7 mouse cellular contexts compared by ENCODE assay signal in genomic region chr4:134510396-134510795, GRCm38 (mm10). TPM values are rescaled to one million over a fixed set of nuclear protein-coding genes. Genes with fewer than 3 reads are reported as not detected.
DNase-seq lines count a peak whose midpoint lies in the region; ATAC-seq and TF ChIP-seq lines count a peak whose summit lies in the region.

No protein-coding gene starts in this region.

- 76% methylated on average over 4 of the region's 4 CpGs for WGBS in liver, embryonic 11.5 days
- 73% methylated on average over 4 of the region's 4 CpGs for WGBS in forebrain, embryonic 16.5 days
- WGBS in limb, embryonic 14.5 days, result 79% methylated on average over 4 of the region's 4 CpGs
- WGBS in neural tube, embryonic 15.5 days, result 82% methylated on average over 4 of the region's 4 CpGs

- H3K4me3 ChIP-seq in liver, embryonic 11.5 days (ENCODE audit: low read depth, low read length), result no peak overlapping the region
- peak overlapping the region; percentile 44 for H3K4me3 ChIP-seq in forebrain, embryonic 16.5 days (replicated peaks; ENCODE audit: low read length)
- peak overlapping the region; percentile 58; the same call in 1 of the 2 replicates for H3K4me3 ChIP-seq in limb, embryonic 14.5 days (replicated peaks; ENCODE audit: low read length)
- H3K4me3 ChIP-seq in neural tube, embryonic 15.5 days (replicated peaks), result peak overlapping the region; percentile 53; the same call in 1 of the 2 replicates

- DNase-seq in liver, embryonic 11.5 days (ENCODE audit: low spot score), result no peak
- no peak for DNase-seq in liver
- DNase-seq in limb, embryonic 14.5 days (ENCODE audit: low spot score), result no peak
- DNase-seq in adrenal gland, postnatal 4 days (ENCODE audit: low spot score in 2 of 2), result no peak
- DNase-seq in retina, postnatal 1 day, result no peak

- peak overlapping the region; percentile 81; the same call in 1 of the 2 replicates for H3K4me2 ChIP-seq in liver, embryonic 11.5 days
- peak overlapping the region; percentile 48 for H3K4me2 ChIP-seq in forebrain, embryonic 16.5 days (ENCODE audit: low read length)
- peak overlapping the region; percentile 90 for H3K4me2 ChIP-seq in limb, embryonic 14.5 days (replicated peaks; ENCODE audit: low read depth, low read length, severe bottlenecking)
- peak overlapping the region; percentile 98 for H3K4me2 ChIP-seq in neural tube, embryonic 15.5 days

- 0 out of 2 replicates have a peak overlapping the region, but pooled peaks have one; percentile 20 for H3K9ac ChIP-seq in liver, embryonic 11.5 days (ENCODE audit: low read depth, low read length)
- H3K9ac ChIP-seq in forebrain, embryonic 16.5 days (replicated peaks; ENCODE audit: low read depth, low read length), result no peak overlapping the region
- no peak overlapping the region for H3K9ac ChIP-seq in limb, embryonic 14.5 days (ENCODE audit: low read depth, low read length, severe bottlenecking)
- no peak overlapping the region for H3K9ac ChIP-seq in neural tube, embryonic 15.5 days (replicated peaks)

- peaks cover 45% of the 10 kb centered on the region for H3K4me1 ChIP-seq in liver, embryonic 11.5 days (replicated peaks; ENCODE audit: control insufficient read depth, insufficient read depth, low read length)
- peaks cover 11% of the 10 kb centered on the region for H3K4me1 ChIP-seq in forebrain, embryonic 16.5 days (replicated peaks; ENCODE audit: control insufficient read depth, insufficient read depth, low read length)
- H3K4me1 ChIP-seq in limb, embryonic 14.5 days (ENCODE audit: control insufficient read depth, insufficient read depth, low read length), result no peaks in the 10 kb centered on the region
- peaks cover 13% of the 10 kb centered on the region for H3K4me1 ChIP-seq in neural tube, embryonic 15.5 days

- no peaks in the 10 kb centered on the region for H3K9me3 ChIP-seq in liver, embryonic 11.5 days (ENCODE audit: control insufficient read depth, low read length)
- no peaks in the 10 kb centered on the region for H3K9me3 ChIP-seq in forebrain, embryonic 16.5 days (ENCODE audit: control insufficient read depth, low read length)
- H3K9me3 ChIP-seq in limb, embryonic 14.5 days (ENCODE audit: control insufficient read depth, low read length), result no peaks in the 10 kb centered on the region
- H3K9me3 ChIP-seq in neural tube, embryonic 15.5 days (replicated peaks), result no peaks in the 10 kb centered on the region

- no peak overlapping the region for H3K27ac ChIP-seq in liver, embryonic 11.5 days (ENCODE audit: low read depth, low read length)
- no peak overlapping the region for H3K27ac ChIP-seq in forebrain, embryonic 16.5 days (ENCODE audit: low read length)
- H3K27ac ChIP-seq in limb, embryonic 14.5 days (replicated peaks; ENCODE audit: low read depth, low read length), result no peak overlapping the region
- H3K27ac ChIP-seq in neural tube, embryonic 15.5 days (replicated peaks), result no peak overlapping the region

- peaks cover 3% of the 10 kb centered on the region; the same call in 1 of the 2 replicates for H3K36me3 ChIP-seq in liver, embryonic 11.5 days (ENCODE audit: control insufficient read depth, insufficient read depth, low read length)
- no peaks in the 10 kb centered on the region; the same call in 1 of the 2 replicates for H3K36me3 ChIP-seq in forebrain, embryonic 16.5 days (ENCODE audit: control insufficient read depth, insufficient read depth)
- no peaks in the 10 kb centered on the region for H3K36me3 ChIP-seq in limb, embryonic 14.5 days (ENCODE audit: control insufficient read depth, insufficient read depth, low read length)
- H3K36me3 ChIP-seq in neural tube, embryonic 15.5 days, result peaks cover 18% of the 10 kb centered on the region

- no peak for ATAC-seq in liver, embryonic 11.5 days (replicated peaks; ENCODE audit: low FRiP score)
- peak; percentile 22 for ATAC-seq in forebrain, embryonic 16.5 days
- ATAC-seq in limb, embryonic 14.5 days (ENCODE audit: low FRiP score, low read depth), result no peak; the same call in 1 of the 2 replicates
- 0 out of 2 replicates have a peak, but pooled peaks have one; percentile 39 for ATAC-seq in neural tube, embryonic 15.5 days (ENCODE audit: low FRiP score)

- TF ChIP-seq POLR2A in limb, embryonic 14.5 days (IDR thresholded peaks at IDR 0.05; ENCODE audit: borderline replicate concordance, extremely low read depth, insufficient read depth, insufficient read length), result no peak

- no peaks in the 10 kb centered on the region for H3K27me3 ChIP-seq in liver, embryonic 11.5 days (replicated peaks; ENCODE audit: control insufficient read depth, insufficient read depth, low read length)
- no peaks in the 10 kb centered on the region for H3K27me3 ChIP-seq in forebrain, embryonic 16.5 days (replicated peaks; ENCODE audit: control insufficient read depth, insufficient read depth, low read length)
- H3K27me3 ChIP-seq in limb, embryonic 14.5 days (ENCODE audit: control insufficient read depth, insufficient read depth, low read length), result no peaks in the 10 kb centered on the region
- no peaks in the 10 kb centered on the region for H3K27me3 ChIP-seq in neural tube, embryonic 15.5 days (replicated peaks)

RNA-seq across cellular contexts. Expression of gene Aunip, which starts 0.4 kb away (rescaled TPM):
- polyA plus RNA-seq in liver, embryonic 11.5 days (2014; fragmentation: Nextera tagmentation; extraction: Ambion mirVana), result 15.9 and 18.5 TPM in 2 replicates
- 4.2 and 4.4 TPM in 2 replicates for polyA plus RNA-seq in forebrain, embryonic 16.5 days (2015; fragmentation: Nextera tagmentation; extraction: Ambion mirVana)
- 6.7 and 10.3 TPM in 2 replicates for polyA plus RNA-seq in limb, embryonic 14.5 days (2012; rRNA removed)
- polyA plus RNA-seq in limb, embryonic 14.5 days (2014; fragmentation: Nextera tagmentation; extraction: Ambion mirVana), result 3.5 and 3.6 TPM in 2 replicates
- 1.8 and 5.4 TPM in 2 replicates for polyA plus RNA-seq in neural tube, embryonic 15.5 days (2015; fragmentation: Nextera tagmentation; extraction: Ambion mirVana)
- total RNA-seq in adrenal gland, postnatal 4 days (2021), result 1 to 10 TPM; 4.7 to 5.4 TPM

RNA-seq across cellular contexts. Expression of gene Paqr7, which starts 13.9 kb away (rescaled TPM):
- polyA plus RNA-seq in liver, embryonic 11.5 days (2014; fragmentation: Nextera tagmentation; extraction: Ambion mirVana), result 2.5 and 3.0 TPM in 2 replicates
- 14.4 and 14.7 TPM in 2 replicates for polyA plus RNA-seq in forebrain, embryonic 16.5 days (2015; fragmentation: Nextera tagmentation; extraction: Ambion mirVana)
- polyA plus RNA-seq in limb, embryonic 14.5 days (2012; rRNA removed), result 5.9 and 8.2 TPM in 2 replicates
- 2.3 and 2.9 TPM in 2 replicates for polyA plus RNA-seq in limb, embryonic 14.5 days (2014; fragmentation: Nextera tagmentation; extraction: Ambion mirVana)
- polyA plus RNA-seq in neural tube, embryonic 15.5 days (2015; fragmentation: Nextera tagmentation; extraction: Ambion mirVana), result 30.5 and 35.2 TPM in 2 replicates
- 10 to 100 TPM; 36.8 to 40.5 TPM for total RNA-seq in adrenal gland, postnatal 4 days (2021)

RNA-seq across cellular contexts. Expression of gene Mtfr1l, which starts 24.8 kb away (rescaled TPM):
- polyA plus RNA-seq in liver, embryonic 11.5 days (2014; fragmentation: Nextera tagmentation; extraction: Ambion mirVana), result 107 and 114 TPM in 2 replicates
- polyA plus RNA-seq in forebrain, embryonic 16.5 days (2015; fragmentation: Nextera tagmentation; extraction: Ambion mirVana), result 166 and 180 TPM in 2 replicates
- 111 and 132 TPM in 2 replicates for polyA plus RNA-seq in limb, embryonic 14.5 days (2012; rRNA removed)
- 123 and 140 TPM in 2 replicates for polyA plus RNA-seq in limb, embryonic 14.5 days (2014; fragmentation: Nextera tagmentation; extraction: Ambion mirVana)
- 166 and 177 TPM in 2 replicates for polyA plus RNA-seq in neural tube, embryonic 15.5 days (2015; fragmentation: Nextera tagmentation; extraction: Ambion mirVana)
- 100 to 1,000 TPM; 123 to 134 TPM for total RNA-seq in adrenal gland, postnatal 4 days (2021)

RNA-seq across cellular contexts. Expression of gene Selenon, which starts 41.6 kb away (rescaled TPM):
- polyA plus RNA-seq in liver, embryonic 11.5 days (2014; fragmentation: Nextera tagmentation; extraction: Ambion mirVana), result 12.4 and 13.1 TPM in 2 replicates
- polyA plus RNA-seq in forebrain, embryonic 16.5 days (2015; fragmentation: Nextera tagmentation; extraction: Ambion mirVana), result 7.9 and 8.1 TPM in 2 replicates
- polyA plus RNA-seq in limb, embryonic 14.5 days (2012; rRNA removed), result 68.5 and 86.7 TPM in 2 replicates
- polyA plus RNA-seq in limb, embryonic 14.5 days (2014; fragmentation: Nextera tagmentation; extraction: Ambion mirVana), result 48.5 and 75.4 TPM in 2 replicates
- polyA plus RNA-seq in neural tube, embryonic 15.5 days (2015; fragmentation: Nextera tagmentation; extraction: Ambion mirVana), result 8.4 and 19.4 TPM in 2 replicates
- 10 to 100 TPM; 49.4 to 52.7 TPM for total RNA-seq in adrenal gland, postnatal 4 days (2021)

RNA-seq across cellular contexts. Expression of gene Stmn1, which starts 42.3 kb away (rescaled TPM):
- polyA plus RNA-seq in liver, embryonic 11.5 days (2014; fragmentation: Nextera tagmentation; extraction: Ambion mirVana), result 896 and 908 TPM in 2 replicates
- 7,901 and 8,250 TPM in 2 replicates for polyA plus RNA-seq in forebrain, embryonic 16.5 days (2015; fragmentation: Nextera tagmentation; extraction: Ambion mirVana)
- polyA plus RNA-seq in limb, embryonic 14.5 days (2012; rRNA removed), result 246 and 428 TPM in 2 replicates
- 1,273 and 1,449 TPM in 2 replicates for polyA plus RNA-seq in limb, embryonic 14.5 days (2014; fragmentation: Nextera tagmentation; extraction: Ambion mirVana)
- 4,048 and 4,915 TPM in 2 replicates for polyA plus RNA-seq in neural tube, embryonic 15.5 days (2015; fragmentation: Nextera tagmentation; extraction: Ambion mirVana)
- total RNA-seq in adrenal gland, postnatal 4 days (2021), result 100 to 1,000 TPM; 233 to 289 TPM

Comparison
In these comparisons a context has a peak if more than half of its experiments do, and no peak if none do; other contexts are left out.
1. ATAC-seq: peak in forebrain, embryonic 16.5 days (single experiment) and neural tube, embryonic 15.5 days (single experiment); none in liver, embryonic 11.5 days (single experiment) and limb, embryonic 14.5 days (single experiment).
2. H3K4me2 ChIP-seq: peak in every context shown above with its lines; median percentile 98 in neural tube, embryonic 15.5 days; 90 in limb, embryonic 14.5 days; 81 in liver, embryonic 11.5 days; 48 in forebrain, embryonic 16.5 days.